Mouse (Mus musculus) kidney, adult 2 months (tissue): ENCODE results near the gene 2310057M21Rik.

Source experiments
- CTCF ChIP-seq: fragments of 200-500 bp; conservative IDR thresholded peaks from 2 replicates; pipeline ENCODE4 v1.5.1; 2011; ENCODE audit warnings: low read depth, mild to moderate bottlenecking, control low read depth, low read length, moderate library complexity, mixed read lengths; ENCODE audit not compliant: insufficient read depth, insufficient read length
- POLR2A ChIP-seq: fragments of 200-500 bp; IDR thresholded peaks from one replicate; pipeline ENCODE4 v1.6.1; 2011; ENCODE audit warnings: low read depth, low read length, control low read depth

DNA sequence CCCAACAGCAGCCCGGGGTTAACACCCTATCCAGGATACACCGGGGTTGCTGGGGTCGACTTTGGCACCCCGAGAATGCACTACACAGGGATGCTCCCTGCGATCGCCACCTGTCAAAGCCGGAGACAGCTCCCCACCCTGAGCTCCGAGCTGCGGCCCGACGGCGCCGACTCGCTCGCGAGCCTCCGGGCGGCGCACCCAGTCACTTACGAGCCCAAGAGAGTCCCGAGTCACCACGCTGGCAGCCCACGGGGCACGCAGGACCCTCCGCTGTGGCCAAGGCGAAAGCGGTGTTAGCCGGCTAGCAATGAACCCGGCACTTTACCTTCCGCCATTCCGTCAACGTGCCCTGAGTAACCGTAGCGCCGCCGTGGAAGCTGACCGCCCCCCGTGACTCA lies 47.4 kb upstream of the 2310057M21Rik start:
- TF ChIP-seq POLR2A (no peak), CTCF (no peak)
